Mouse (Mus musculus) forebrain, embryonic 14.5 days (tissue): Measurements from ENCODE around the gene Fam69a. TPM values are rescaled to one million over a fixed set of nuclear protein-coding genes. Genes with fewer than 3 reads are reported as not detected.

Experiments used
- ATAC-seq: fragments of 200-750 bp; cut with Nextera tagmentation; 2 replicates; pipeline ENCODE4 v1.8.0; 2017; ENCODE audit warnings: mild to moderate bottlenecking, moderate library complexity
- DNase-seq: peaks from one replicate; pipeline ENCODE4 v3.0.0-alpha.2; 2015; ENCODE audit warnings: low spot score
- H3K27ac ChIP-seq: fragments of 300-500 bp; sonication (generic); 2 replicates; pipeline ENCODE4 v1.5.1; 2014; ENCODE audit warnings: low read depth, mild to moderate bottlenecking, control low read depth, low read length, moderate library complexity
- H3K27me3 ChIP-seq: fragments of 300-500 bp; sonication (generic); replicated peaks from 2 replicates; pipeline ENCODE4 v1.6.1; 2014; ENCODE audit warnings: low read length, control low read depth, mixed read lengths; ENCODE audit not compliant: control insufficient read depth, insufficient read depth
- H3K36me3 ChIP-seq: fragments of 300-500 bp; sonication (generic); 2 replicates; pipeline ENCODE4 v1.6.1; 2014; ENCODE audit warnings: low read length, control low read depth; ENCODE audit not compliant: control insufficient read depth, insufficient read depth
- H3K4me1 ChIP-seq: fragments of 300-500 bp; sonication (generic); 2 replicates; pipeline ENCODE4 v1.6.1; 2014; ENCODE audit warnings: antibody characterized with exemption, low read length, control low read depth; ENCODE audit not compliant: control insufficient read depth, insufficient read depth
- H3K4me2 ChIP-seq: fragments of 300-500 bp; sonication (generic); 2 replicates; pipeline ENCODE4 v1.6.1; 2014; ENCODE audit warnings: mild to moderate bottlenecking, control low read depth, low read length
- H3K4me3 ChIP-seq: fragments of 300-500 bp; sonication (generic); 2 replicates; pipeline ENCODE4 v1.5.1; 2014; ENCODE audit warnings: low read depth, low read length, control low read depth
- H3K9ac ChIP-seq: fragments of 300-500 bp; sonication (generic); 2 replicates; pipeline ENCODE4 v1.6.1; 2014; ENCODE audit warnings: mild to moderate bottlenecking, low read length, control low read depth, moderate library complexity
- H3K9me3 ChIP-seq: fragments of 300-500 bp; sonication (generic); replicated peaks from 2 replicates; pipeline ENCODE4 v1.6.1; 2016; ENCODE audit warnings: low read length, control low read depth, mixed read lengths; ENCODE audit not compliant: control insufficient read depth
- WGBS: fragments of 180-500 bp; shearing (Covaris S2); extraction: QIAGEN DNeasy Blood & Tissue Kit; methylation state at CpG from one replicate; pipeline ENCODE4 v1.1.7; 2014; 5-methylcytosine and 5-hydroxymethylcytosine counted together
- polyA plus RNA-seq: library from polyadenylated mRNA; unstranded; fragments of >200 nt; fragmentation: Nextera tagmentation; extraction: Ambion mirVana; gene quantifications from 2 replicates; pipeline ENCODE4 v1.2.1, GENCODE M21; 2014

The Fam69a gene
- polyA plus RNA-seq, 1 experiment from 2014 or later = 34.1 TPM

DNA sequence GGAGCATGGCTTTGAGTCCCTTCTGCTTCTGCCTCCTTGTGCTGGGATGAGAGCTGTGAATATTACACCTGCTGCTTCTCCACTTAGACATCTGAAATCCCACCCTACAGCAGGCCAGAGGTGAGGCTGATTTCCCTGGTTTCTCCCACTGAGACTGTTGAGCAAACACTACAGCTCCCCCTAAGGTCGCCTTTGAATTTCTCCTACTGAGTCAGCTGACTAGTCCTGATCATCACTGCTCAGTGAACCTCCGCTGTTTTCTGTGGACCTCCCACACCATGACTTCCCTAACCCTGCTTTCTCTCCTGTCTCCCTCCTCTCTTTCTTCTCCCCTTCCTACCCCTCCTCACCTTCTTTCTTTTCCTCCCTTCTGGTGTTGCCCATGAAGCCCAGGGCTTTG is 32.5 kb upstream of the Fam69a start:
- no peaks in the 10 kb centered on the region for H3K9me3 ChIP-seq

DNA sequence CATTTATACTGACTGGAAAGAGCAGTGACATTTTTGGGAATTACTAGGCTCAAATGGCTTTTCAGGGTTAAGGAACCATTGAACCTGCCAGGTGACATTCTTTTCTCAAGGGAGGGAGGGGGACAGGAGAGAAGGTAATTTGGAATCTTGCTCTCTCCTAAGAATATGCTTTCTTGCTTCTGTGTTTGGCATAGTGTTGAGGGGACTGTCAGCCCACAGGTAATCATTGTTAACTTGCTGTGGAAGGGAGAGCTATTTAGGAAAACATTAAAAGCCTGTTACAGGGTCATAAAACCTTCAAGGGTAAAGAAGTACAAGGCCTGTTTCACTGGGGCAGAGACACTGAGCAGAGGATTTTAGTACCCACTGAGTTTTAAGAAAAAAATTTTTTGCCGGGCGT is 30.3 kb upstream of the Fam69a start:
- H3K9me3 ChIP-seq = no peaks in the 10 kb centered on the region
- H3K4me2 ChIP-seq = no peak overlapping the region
- ATAC-seq (no peak), DNase-seq (no peak)
- H3K27me3 ChIP-seq = no peaks in the 10 kb centered on the region
- H3K36me3 ChIP-seq = no peaks in the 10 kb centered on the region
- H3K4me3 ChIP-seq = no peak overlapping the region
- 96% methylated on average over 2 of the region's 2 CpGs for WGBS
- H3K4me1 ChIP-seq = no peaks in the 10 kb centered on the region
- no peak overlapping the region for H3K27ac ChIP-seq
- H3K9ac ChIP-seq = no peak overlapping the region

More for the DNA sequence above, 32.5 kb upstream of the Fam69a start:
- ATAC-seq (no peak), DNase-seq (no peak)
- Histone ChIP-seq H3K9ac (no peak overlapping the region), H3K4me2 (no peak overlapping the region), H3K36me3 (no peaks in the 10 kb centered on the region), H3K27me3 (no peaks in the 10 kb centered on the region), H3K4me1 (no peaks in the 10 kb centered on the region), H3K27ac (no peak overlapping the region), H3K4me3 (no peak overlapping the region)
- WGBS = 23% methylated on average over 2 of the region's 2 CpGs

DNA sequence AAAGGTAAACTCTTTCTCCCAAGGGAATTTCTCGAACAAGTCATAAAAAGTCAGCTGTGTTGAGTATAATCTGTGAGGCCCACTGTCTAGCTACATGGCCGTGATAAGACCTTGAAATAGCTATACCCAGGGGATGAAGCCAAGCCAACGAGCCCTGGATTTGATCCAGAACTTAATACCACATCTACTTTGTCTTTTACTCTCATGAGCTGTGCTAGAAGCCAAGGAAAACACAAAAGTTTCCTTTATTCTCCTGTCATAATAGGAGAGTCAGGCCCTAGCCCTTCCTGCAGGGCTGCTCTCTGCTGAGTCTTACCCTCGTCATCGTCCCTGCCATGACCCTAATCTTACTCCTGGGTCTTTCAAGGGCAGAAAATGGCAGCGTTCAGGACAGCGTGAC is 28.5 kb upstream of the Fam69a start:
- no peak overlapping the region for H3K4me2 ChIP-seq
- 71% methylated on average over 7 of the region's 7 CpGs for WGBS
- H3K9me3 ChIP-seq = no peaks in the 10 kb centered on the region
- no peaks in the 10 kb centered on the region for H3K27me3 ChIP-seq
- DNase-seq (peak; percentile 16), ATAC-seq (no peak)
- H3K4me3 ChIP-seq = no peak overlapping the region
- no peaks in the 10 kb centered on the region for H3K4me1 ChIP-seq
- no peak overlapping the region for H3K27ac ChIP-seq
- H3K36me3 ChIP-seq = no peaks in the 10 kb centered on the region
- H3K9ac ChIP-seq = no peak overlapping the region

DNA sequence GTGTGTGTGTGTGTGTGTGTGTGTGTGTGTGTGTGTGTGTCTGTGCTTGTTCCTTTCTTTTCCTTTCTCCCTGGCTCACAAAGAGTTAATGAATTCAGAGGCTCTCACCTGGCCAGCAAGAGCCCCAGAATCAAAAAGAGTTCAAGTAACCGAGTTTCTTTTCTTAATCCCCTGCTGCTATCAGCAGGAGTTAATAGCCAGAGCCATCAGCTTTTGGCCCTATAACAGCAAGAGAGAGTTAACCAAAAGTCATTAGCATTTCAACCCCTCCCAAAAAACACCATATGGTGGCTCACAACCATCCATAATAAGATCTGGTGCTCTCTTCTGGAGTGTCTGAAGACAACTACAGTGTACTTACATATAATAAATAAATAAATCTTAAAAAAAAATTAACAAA is 27.3 kb upstream of the Fam69a start:
- ATAC-seq = no peak
- 0% methylated on average over 1 of the region's 1 CpGs for WGBS
- Histone ChIP-seq H3K4me3 (no peak overlapping the region), H3K4me2 (no peak overlapping the region), H3K27me3 (no peaks in the 10 kb centered on the region), H3K4me1 (no peaks in the 10 kb centered on the region), H3K27ac (no peak overlapping the region), H3K9me3 (no peaks in the 10 kb centered on the region), H3K9ac (no peak overlapping the region), H3K36me3 (no peaks in the 10 kb centered on the region)
- DNase-seq = peak; percentile 4

DNA sequence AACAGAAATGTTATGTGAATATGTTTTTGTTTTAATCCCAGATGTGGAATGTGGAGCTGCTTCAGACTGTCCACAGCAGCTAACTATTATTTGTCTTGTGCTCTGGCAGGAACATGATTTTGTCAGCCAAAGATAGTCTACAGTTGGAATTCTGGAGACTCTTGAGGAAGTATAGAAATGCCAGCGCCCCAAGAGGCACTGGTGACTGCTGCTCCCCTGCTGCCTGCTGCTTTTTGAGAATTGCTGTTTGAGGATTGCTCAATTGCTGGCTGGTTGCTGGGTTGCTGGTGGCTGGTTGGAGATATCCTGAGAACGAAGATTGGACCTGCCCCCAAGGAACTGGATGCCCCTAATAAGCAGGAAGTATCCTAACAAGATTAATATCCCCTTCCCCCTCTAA is 22.8 kb upstream of the Fam69a start:
- H3K27me3 ChIP-seq = no peaks in the 10 kb centered on the region
- DNase-seq (no peak), ATAC-seq (no peak)
- H3K4me2 ChIP-seq = no peak overlapping the region
- 29% methylated on average over 2 of the region's 2 CpGs for WGBS
- H3K4me3 ChIP-seq = no peak overlapping the region
- H3K9ac ChIP-seq = no peak overlapping the region
- no peak overlapping the region for H3K27ac ChIP-seq
- H3K9me3 ChIP-seq = no peaks in the 10 kb centered on the region
- H3K4me1 ChIP-seq = no peaks in the 10 kb centered on the region
- no peaks in the 10 kb centered on the region for H3K36me3 ChIP-seq

DNA sequence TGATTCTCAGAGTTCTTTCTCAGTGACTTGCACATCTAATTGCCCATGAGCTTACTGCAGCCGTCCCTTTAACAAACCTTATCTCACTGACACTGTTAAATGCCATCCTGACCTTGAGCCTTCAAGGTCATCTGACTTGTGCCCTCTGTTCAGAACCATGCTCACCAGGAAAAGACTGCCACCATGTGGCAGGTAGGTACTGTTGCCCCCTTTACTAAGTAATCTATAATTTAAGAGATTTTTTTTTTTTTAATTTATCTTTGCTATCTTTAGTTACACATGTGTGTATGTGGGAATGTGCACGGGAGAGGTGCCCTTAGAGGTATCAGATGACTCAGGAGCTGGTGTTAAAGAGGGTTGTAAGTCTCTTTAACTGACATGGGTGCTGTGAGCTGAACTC is 18.2 kb upstream of the Fam69a start:
- WGBS = 72% methylated on average over 2 of the region's 2 CpGs
- Histone ChIP-seq H3K4me1 (no peaks in the 10 kb centered on the region), H3K4me3 (no peak overlapping the region), H3K27me3 (no peaks in the 10 kb centered on the region), H3K4me2 (no peak overlapping the region), H3K36me3 (no peaks in the 10 kb centered on the region), H3K9me3 (no peaks in the 10 kb centered on the region), H3K27ac (no peak overlapping the region), H3K9ac (no peak overlapping the region)
- DNase-seq (no peak), ATAC-seq (no peak)

DNA sequence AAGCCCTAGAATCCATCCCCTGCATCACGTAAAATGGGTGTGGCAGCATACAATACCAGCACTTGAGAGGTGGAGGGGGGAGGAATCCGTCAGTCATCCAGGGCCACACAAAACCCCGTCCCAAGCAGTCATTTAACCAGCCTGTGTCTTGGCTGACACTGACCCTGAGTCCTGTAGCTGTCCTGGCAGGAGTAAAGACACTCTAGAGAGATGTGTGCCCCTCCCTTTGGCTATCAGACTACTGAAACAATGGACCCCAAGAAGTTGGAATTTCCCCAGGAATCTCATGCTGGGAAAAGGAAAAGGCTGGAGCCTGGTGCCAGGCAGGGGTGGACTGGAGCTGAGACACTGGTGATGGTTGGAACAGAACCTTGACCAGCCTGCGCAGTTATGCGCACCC is 15.8 kb upstream of the Fam69a start:
- DNase-seq = no peak
- Histone ChIP-seq H3K9ac (no peak overlapping the region), H3K4me3 (no peak overlapping the region), H3K27me3 (no peaks in the 10 kb centered on the region), H3K27ac (no peak overlapping the region), H3K9me3 (no peaks in the 10 kb centered on the region), H3K4me2 (no peak overlapping the region), H3K36me3 (no peaks in the 10 kb centered on the region), H3K4me1 (no peaks in the 10 kb centered on the region)
- no peak for ATAC-seq
- 70% methylated on average over 5 of the region's 5 CpGs for WGBS

DNA sequence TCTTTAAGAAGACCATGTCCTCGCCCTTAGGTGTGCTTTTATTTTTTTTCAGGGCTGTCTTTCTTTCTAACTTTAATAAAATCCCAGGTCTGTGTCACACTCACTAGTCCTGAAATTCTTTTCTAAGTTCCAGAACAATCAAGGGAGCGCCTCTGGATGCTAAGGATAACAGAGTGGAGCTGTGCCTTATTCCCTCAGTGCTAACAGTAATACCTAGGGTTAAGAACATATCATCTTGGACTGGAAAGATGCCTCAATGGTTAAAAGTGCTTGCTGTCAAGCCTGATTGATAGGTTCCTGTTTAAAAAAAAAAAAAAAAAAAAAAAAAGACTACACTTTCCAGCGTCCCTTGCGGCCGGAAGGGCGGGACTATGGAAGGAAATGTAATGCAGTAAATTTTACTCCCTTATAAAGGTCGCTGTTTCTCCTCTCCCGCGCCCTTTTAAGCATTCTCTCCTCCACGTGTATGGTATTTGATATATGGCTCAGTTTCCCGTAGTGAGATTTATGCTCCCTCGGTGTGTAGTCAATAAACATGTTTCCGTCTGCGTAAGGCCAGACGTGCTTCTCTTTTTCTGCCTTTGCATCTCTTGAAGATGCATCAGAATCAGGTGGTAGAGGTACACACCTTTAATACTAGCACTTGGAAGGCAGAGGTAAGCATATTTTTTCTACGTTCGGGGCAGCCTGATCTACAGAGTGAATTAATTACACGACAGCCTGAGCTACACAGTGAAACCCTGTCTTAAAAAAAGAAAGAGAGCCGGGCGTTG is 14.1 kb upstream of the Fam69a start:
- DNase-seq (peak; percentile 76), ATAC-seq (peak; percentile 84)
- WGBS = 20% methylated on average over 20 of the region's 20 CpGs
- Histone ChIP-seq H3K9ac (peak overlapping the region; percentile 67), H3K36me3 (no peaks in the 10 kb centered on the region), H3K9me3 (no peaks in the 10 kb centered on the region), H3K27ac (peak overlapping the region; percentile 15; the same call in 1 of the 2 replicates), H3K4me1 (no peaks in the 10 kb centered on the region), H3K4me2 (peak overlapping the region; percentile 35), H3K27me3 (no peaks in the 10 kb centered on the region), H3K4me3 (peak overlapping the region; percentile 43)

DNA sequence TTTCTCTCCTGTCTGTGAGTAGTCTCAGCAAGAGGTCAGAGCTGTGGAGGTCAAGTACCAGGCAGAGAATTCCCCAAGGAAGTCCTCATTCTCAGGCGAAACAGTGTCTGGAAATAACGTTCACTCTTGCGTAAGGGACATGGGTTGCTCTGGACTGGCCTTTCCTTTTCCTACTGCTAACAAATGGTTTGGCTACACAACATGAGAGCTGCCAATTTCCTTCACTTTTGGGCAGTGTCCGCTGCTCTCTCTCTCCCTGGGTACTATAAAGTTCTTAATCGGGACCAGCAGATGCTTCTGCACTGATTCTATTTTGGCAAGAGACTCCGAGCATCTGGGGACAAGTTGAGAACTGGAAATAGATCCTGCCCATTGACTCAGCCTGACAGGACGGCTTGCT is 10.8 kb upstream of the Fam69a start:
- 86% methylated on average over 7 of the region's 7 CpGs for WGBS
- H3K27me3 ChIP-seq = no peaks in the 10 kb centered on the region
- H3K4me1 ChIP-seq = no peaks in the 10 kb centered on the region
- H3K4me3 ChIP-seq = no peak overlapping the region
- ATAC-seq = no peak
- H3K36me3 ChIP-seq = no peaks in the 10 kb centered on the region
- no peak for DNase-seq
- H3K9ac ChIP-seq = no peak overlapping the region
- no peak overlapping the region for H3K4me2 ChIP-seq
- H3K27ac ChIP-seq = no peak overlapping the region
- H3K9me3 ChIP-seq = no peaks in the 10 kb centered on the region
